Mouse (Mus musculus): ENCODE data around the gene Atg9b. TPM values are rescaled to one million over a fixed set of nuclear protein-coding genes. Genes with fewer than 3 reads are reported as not detected.

The Atg9b gene
- polyA plus RNA-seq (2014; fragmentation: Nextera tagmentation; extraction: Ambion mirVana): 0.48 and 0.74 TPM in 2 replicates

DNA sequence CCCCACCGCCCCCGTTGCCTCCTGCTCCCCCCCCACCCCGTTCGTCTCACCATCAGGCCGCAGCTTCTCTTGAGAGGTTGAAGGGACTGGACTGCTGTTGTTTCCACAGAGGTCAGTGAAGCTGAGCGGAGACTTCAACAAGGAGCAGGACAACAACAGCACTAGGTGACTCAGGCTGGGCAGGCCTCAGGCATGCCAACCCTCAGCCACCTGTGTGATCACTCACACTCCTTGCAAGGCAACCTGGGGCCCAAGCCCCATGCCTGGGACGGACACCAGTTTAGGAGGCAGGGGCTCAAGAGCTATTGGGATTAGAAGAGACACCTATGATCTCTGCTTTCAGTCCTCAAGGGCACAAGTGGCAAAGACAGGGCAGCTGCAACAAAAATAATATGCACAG is at the start of gene Atg9b:
Gene Atg9b, minus strand, starts transcription at position 280 of the 400 bp plus-strand sequence.
- H3K9ac ChIP-seq (ENCODE audit: low read length): no peak within 1 kb of the TSS
- H3K4me2 ChIP-seq (ENCODE audit: low read length): no peak within 1 kb of the TSS
- no peak for DNase-seq (ENCODE audit: low spot score)
- peaks cover 22% of the 10 kb centered on the region for H3K27me3 ChIP-seq (replicated peaks; ENCODE audit: control insufficient read depth, insufficient read depth, low read length)
- H3K9me3 ChIP-seq (replicated peaks; ENCODE audit: control insufficient read depth, low read length): no peaks in the 10 kb centered on the region
- no peaks in the 10 kb centered on the region for H3K36me3 ChIP-seq (ENCODE audit: control insufficient read depth, insufficient read depth, low read length)
- no peak within 1 kb of the TSS for H3K27ac ChIP-seq (ENCODE audit: low read depth, low read length)
- no peak for ATAC-seq
- WGBS: 86% methylated on average over 7 of the region's 7 CpGs
- H3K4me3 ChIP-seq (ENCODE audit: low read depth, low read length): no peak within 1 kb of the TSS
- H3K4me1 ChIP-seq (ENCODE audit: control insufficient read depth, insufficient read depth, low read length): peaks cover 6% of the 10 kb centered on the region

DNA sequence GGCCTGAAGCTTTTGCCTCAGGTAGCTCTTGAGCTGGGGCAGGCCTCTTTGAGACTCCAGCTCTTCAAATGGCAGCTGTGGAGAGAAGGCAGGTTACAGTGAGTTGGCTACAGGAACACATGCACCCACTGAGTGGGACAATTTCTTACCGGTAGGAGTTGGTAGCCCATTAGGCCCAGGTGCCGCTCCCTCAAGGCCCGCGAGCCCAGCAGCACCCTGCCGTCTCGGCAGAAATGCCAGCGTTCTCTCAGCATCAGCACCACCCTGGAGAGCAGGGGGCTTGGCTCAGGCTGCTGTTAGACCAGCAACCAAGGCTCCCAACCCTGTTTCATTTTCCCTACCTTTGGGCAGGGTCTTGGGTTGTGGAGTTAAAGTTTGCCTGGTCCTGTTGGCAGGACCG is 49.2 kb upstream of the Atg9b start:
- 96% methylated on average over 8 of the region's 8 CpGs for WGBS
- no peak for ATAC-seq
- H3K9ac ChIP-seq (ENCODE audit: low read length): no peak overlapping the region

DNA sequence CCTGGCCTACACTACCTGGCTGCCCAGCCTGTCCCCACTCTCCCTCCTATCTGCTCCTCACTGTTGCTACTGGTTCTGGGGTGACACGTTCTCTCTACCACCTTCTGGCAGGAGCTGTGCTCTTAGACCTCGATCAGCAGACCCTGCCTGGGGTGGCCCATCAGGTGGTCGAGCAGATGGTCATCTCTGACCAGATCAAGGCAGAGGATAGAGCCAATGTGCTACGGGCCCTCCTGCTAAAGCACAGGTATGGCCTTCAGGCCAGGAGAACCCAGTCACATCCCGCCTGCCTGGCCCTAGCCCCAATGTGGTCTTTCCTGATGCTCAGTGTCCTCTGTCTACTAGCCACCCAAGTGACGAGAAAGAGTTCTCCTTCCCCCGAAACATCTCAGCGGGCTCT is 42.0 kb upstream of the Atg9b start:
- no peaks in the 10 kb centered on the region for H3K9me3 ChIP-seq (replicated peaks; ENCODE audit: control insufficient read depth, low read length)
- H3K4me1 ChIP-seq (ENCODE audit: control insufficient read depth, insufficient read depth, low read length): no peaks in the 10 kb centered on the region
- H3K4me3 ChIP-seq (ENCODE audit: low read depth, low read length): no peak overlapping the region
- no peak for ATAC-seq
- DNase-seq (ENCODE audit: low spot score): no peak
- 93% methylated on average over 8 of the region's 8 CpGs for WGBS
- H3K4me2 ChIP-seq (ENCODE audit: low read length): no peak overlapping the region
- no peak overlapping the region for H3K9ac ChIP-seq (ENCODE audit: low read length)
- H3K27me3 ChIP-seq (replicated peaks; ENCODE audit: control insufficient read depth, insufficient read depth, low read length): no peaks in the 10 kb centered on the region
- peaks cover 62% of the 10 kb centered on the region for H3K36me3 ChIP-seq (ENCODE audit: control insufficient read depth, insufficient read depth, low read length)
- no peak overlapping the region for H3K27ac ChIP-seq (ENCODE audit: low read depth, low read length)

More for the DNA sequence above, 49.2 kb upstream of the Atg9b start:
- Histone ChIP-seq H3K4me1 (ENCODE audit: control insufficient read depth, insufficient read depth, low read length) (peaks cover 9% of the 10 kb centered on the region), H3K4me3 (ENCODE audit: low read depth, low read length) (no peak overlapping the region), H3K9me3 (replicated peaks; ENCODE audit: control insufficient read depth, low read length) (no peaks in the 10 kb centered on the region), H3K27me3 (replicated peaks; ENCODE audit: control insufficient read depth, insufficient read depth, low read length) (no peaks in the 10 kb centered on the region), H3K4me2 (ENCODE audit: low read length) (no peak overlapping the region), H3K27ac (ENCODE audit: low read depth, low read length) (no peak overlapping the region), H3K36me3 (ENCODE audit: control insufficient read depth, insufficient read depth, low read length) (peaks cover 52% of the 10 kb centered on the region)
- no peak for DNase-seq (ENCODE audit: low spot score)

DNA sequence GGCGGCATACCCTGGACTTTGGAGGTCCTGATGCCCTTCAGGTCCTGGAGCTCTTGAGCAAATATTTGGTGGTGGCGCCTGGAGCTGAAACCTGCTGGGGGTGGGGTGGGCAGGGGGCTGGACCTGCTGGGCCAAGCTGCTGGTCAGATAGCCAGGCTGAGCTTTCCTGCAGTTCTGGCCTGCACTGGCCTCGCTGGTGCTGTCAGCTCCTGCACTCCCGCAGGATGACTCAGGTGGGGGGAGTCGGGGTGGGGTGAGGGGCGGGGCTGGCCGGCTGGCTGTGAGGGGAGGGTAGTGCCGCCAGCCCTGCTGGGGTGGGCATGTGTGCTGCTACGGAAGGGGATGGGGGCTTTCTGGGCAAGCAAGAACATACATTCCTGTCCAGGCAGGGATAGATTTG is 36.7 kb upstream of the Atg9b start:
- DNase-seq (ENCODE audit: low spot score) (no peak), ATAC-seq (no peak)
- peaks cover 31% of the 10 kb centered on the region for H3K36me3 ChIP-seq (ENCODE audit: control insufficient read depth, insufficient read depth, low read length)
- WGBS: 13% methylated on average over 9 of the region's 9 CpGs
- no peak overlapping the region for H3K27ac ChIP-seq (ENCODE audit: low read depth, low read length)
- H3K4me1 ChIP-seq (ENCODE audit: control insufficient read depth, insufficient read depth, low read length): peaks cover 32% of the 10 kb centered on the region
- H3K9me3 ChIP-seq (replicated peaks; ENCODE audit: control insufficient read depth, low read length): no peaks in the 10 kb centered on the region
- H3K9ac ChIP-seq (ENCODE audit: low read length): peak overlapping the region; percentile 35; the same call in 1 of the 2 replicates
- H3K4me2 ChIP-seq (ENCODE audit: low read length): no peak overlapping the region
- H3K4me3 ChIP-seq (ENCODE audit: low read depth, low read length): no peak overlapping the region
- H3K27me3 ChIP-seq (replicated peaks; ENCODE audit: control insufficient read depth, insufficient read depth, low read length): peaks cover 3% of the 10 kb centered on the region; the same call in 1 of the 2 replicates

DNA sequence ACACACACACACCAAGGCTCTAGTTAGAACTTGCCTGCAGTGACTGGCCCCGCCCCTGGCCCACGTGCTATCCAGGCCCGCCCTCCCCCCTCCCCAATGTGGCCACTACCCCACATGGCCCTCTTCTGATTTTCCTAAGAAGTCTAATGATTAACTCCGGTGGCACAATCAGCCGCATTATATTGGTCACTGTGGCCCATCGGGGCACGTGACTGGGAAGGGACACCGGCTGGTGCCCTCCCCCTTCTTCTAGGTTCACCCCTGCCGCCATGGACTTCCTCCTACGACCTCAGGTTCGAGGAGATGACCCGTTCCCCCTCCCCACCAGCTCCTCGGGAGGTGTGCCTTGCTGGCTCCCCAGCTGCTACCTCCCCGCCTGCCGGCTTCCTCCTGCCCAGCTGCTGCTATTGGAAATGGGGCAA is 36.0 kb upstream of the Atg9b start:
- H3K9ac ChIP-seq (ENCODE audit: low read length): no peak overlapping the region
- DNase-seq (ENCODE audit: low spot score) (no peak), ATAC-seq (no peak)
- WGBS: 5% methylated on average over 15 of the region's 15 CpGs
- H3K27ac ChIP-seq (ENCODE audit: low read depth, low read length): no peak overlapping the region
- no peak overlapping the region for H3K4me2 ChIP-seq (ENCODE audit: low read length)
- H3K9me3 ChIP-seq (replicated peaks; ENCODE audit: control insufficient read depth, low read length): no peaks in the 10 kb centered on the region
- H3K27me3 ChIP-seq (replicated peaks; ENCODE audit: control insufficient read depth, insufficient read depth, low read length): peaks cover 3% of the 10 kb centered on the region; the same call in 1 of the 2 replicates
- H3K4me1 ChIP-seq (ENCODE audit: control insufficient read depth, insufficient read depth, low read length): peaks cover 33% of the 10 kb centered on the region
- H3K4me3 ChIP-seq (ENCODE audit: low read depth, low read length): no peak overlapping the region
- peaks cover 30% of the 10 kb centered on the region for H3K36me3 ChIP-seq (ENCODE audit: control insufficient read depth, insufficient read depth, low read length)

DNA sequence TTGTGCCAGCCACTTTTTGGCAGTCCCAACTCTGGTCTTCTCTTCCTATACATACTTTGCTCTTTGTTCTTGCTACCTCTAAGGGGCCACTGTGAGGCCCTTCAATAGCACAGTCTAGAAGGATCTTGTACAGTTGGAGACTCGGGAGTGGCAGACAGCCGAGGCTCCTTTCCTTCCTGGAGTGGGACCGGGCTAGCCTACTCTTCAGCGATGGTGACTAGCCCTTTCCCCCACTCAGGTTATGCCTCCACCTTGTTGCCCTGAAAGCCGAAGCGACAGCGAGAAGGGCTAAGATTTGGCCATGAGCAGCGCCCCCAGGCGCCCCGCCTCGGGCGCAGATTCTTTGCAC is 35.3 kb upstream of the Atg9b start:
- peak overlapping the region; percentile 69; the same call in 1 of the 2 replicates for H3K4me2 ChIP-seq (ENCODE audit: low read length)
- ATAC-seq: no peak

DNA sequence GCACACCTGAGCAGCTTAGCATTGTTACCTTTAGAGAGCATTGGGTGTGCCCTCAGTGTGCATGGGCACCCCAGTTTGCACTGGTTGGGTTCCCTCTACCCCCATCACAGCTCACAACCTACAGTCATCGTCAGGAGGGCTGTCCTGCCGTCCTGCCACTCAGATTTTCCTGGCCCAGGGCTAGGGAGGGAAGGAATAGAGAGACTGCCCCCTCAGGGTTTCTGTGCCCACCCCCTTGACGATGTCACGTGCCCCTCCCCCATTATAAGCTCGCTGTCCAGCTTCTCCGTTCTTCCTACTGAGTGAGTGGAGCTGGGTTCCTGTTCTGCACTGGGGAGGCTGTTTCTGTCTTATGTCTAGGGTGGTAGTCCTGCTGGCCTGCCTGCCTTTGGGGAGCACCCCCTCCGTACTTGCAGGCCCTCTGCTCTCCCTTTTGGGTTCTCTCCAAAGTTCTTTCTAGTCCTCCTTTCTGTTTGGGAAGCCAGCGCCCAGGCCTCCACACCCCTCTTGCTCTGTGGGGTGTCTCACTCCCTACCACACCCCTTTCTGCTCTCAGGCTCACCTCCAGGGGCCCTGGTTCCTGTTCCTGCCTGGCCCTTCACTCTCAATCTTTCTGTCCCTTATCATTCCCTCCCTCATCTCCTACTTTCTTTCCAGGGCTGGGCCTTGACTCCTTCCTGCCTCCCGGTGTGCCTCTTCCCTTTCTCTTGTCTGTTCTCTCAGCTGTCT is 34.8 kb upstream of the Atg9b start:
- Histone ChIP-seq H3K4me1 (ENCODE audit: control insufficient read depth, insufficient read depth, low read length) (peaks cover 40% of the 10 kb centered on the region), H3K4me2 (ENCODE audit: low read length) (peak overlapping the region; percentile 69), H3K27me3 (replicated peaks; ENCODE audit: control insufficient read depth, insufficient read depth, low read length) (peaks cover 3% of the 10 kb centered on the region; the same call in 1 of the 2 replicates), H3K36me3 (ENCODE audit: control insufficient read depth, insufficient read depth, low read length) (peaks cover 18% of the 10 kb centered on the region), H3K27ac (ENCODE audit: low read depth, low read length) (no peak overlapping the region), H3K9ac (ENCODE audit: low read length) (no peak overlapping the region), H3K9me3 (replicated peaks; ENCODE audit: control insufficient read depth, low read length) (no peaks in the 10 kb centered on the region), H3K4me3 (ENCODE audit: low read depth, low read length) (peak overlapping the region; percentile 63; the same call in 1 of the 2 replicates)
- DNase-seq (ENCODE audit: low spot score) (no peak), ATAC-seq (no peak)
- 12% methylated on average over 9 of the region's 9 CpGs for WGBS

More for the DNA sequence above, 35.3 kb upstream of the Atg9b start:
- no peak for DNase-seq (ENCODE audit: low spot score)
- Histone ChIP-seq H3K36me3 (ENCODE audit: control insufficient read depth, insufficient read depth, low read length) (peaks cover 22% of the 10 kb centered on the region), H3K9me3 (replicated peaks; ENCODE audit: control insufficient read depth, low read length) (no peaks in the 10 kb centered on the region), H3K9ac (ENCODE audit: low read length) (no peak overlapping the region), H3K4me1 (ENCODE audit: control insufficient read depth, insufficient read depth, low read length) (peaks cover 40% of the 10 kb centered on the region), H3K4me3 (ENCODE audit: low read depth, low read length) (no peak overlapping the region), H3K27ac (ENCODE audit: low read depth, low read length) (no peak overlapping the region), H3K27me3 (replicated peaks; ENCODE audit: control insufficient read depth, insufficient read depth, low read length) (peaks cover 3% of the 10 kb centered on the region; the same call in 1 of the 2 replicates)
- WGBS: 9% methylated on average over 12 of the region's 12 CpGs

DNA sequence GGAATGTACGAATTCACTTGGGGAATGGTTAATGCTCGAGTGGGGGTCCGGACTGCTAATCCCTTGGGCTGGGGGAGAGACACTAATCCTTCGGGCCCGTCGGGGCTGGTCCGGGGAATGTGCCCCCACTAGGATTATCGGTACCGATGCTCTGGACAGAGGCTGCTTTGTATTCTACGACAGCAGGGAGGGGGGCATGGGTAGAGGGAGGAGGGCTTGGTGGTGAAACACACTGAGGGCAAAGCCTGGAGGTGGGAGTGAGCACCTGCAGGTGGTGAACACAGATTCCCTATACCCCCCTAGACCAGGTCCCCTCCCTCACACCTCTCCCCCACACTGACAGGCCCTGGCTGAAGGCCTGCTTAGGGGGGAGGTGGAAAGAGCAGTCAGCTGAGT is 34.1 kb upstream of the Atg9b start:
- peak overlapping the region; percentile 69 for H3K4me2 ChIP-seq (ENCODE audit: low read length)
- 3% methylated on average over 10 of the region's 10 CpGs for WGBS
- DNase-seq (ENCODE audit: low spot score) (peak; percentile 29), ATAC-seq (no peak)
- no peaks in the 10 kb centered on the region for H3K9me3 ChIP-seq (replicated peaks; ENCODE audit: control insufficient read depth, low read length)
- peaks cover 40% of the 10 kb centered on the region for H3K4me1 ChIP-seq (ENCODE audit: control insufficient read depth, insufficient read depth, low read length)
- peak overlapping the region; percentile 68 for H3K9ac ChIP-seq (ENCODE audit: low read length)
- H3K27me3 ChIP-seq (replicated peaks; ENCODE audit: control insufficient read depth, insufficient read depth, low read length): peaks cover 3% of the 10 kb centered on the region; the same call in 1 of the 2 replicates
- H3K36me3 ChIP-seq (ENCODE audit: control insufficient read depth, insufficient read depth, low read length): peaks cover 11% of the 10 kb centered on the region
- 0 out of 2 replicates have a peak overlapping the region, but pooled peaks have one; percentile 74 for H3K27ac ChIP-seq (ENCODE audit: low read depth, low read length)
- H3K4me3 ChIP-seq (ENCODE audit: low read depth, low read length): peak overlapping the region; percentile 63

DNA sequence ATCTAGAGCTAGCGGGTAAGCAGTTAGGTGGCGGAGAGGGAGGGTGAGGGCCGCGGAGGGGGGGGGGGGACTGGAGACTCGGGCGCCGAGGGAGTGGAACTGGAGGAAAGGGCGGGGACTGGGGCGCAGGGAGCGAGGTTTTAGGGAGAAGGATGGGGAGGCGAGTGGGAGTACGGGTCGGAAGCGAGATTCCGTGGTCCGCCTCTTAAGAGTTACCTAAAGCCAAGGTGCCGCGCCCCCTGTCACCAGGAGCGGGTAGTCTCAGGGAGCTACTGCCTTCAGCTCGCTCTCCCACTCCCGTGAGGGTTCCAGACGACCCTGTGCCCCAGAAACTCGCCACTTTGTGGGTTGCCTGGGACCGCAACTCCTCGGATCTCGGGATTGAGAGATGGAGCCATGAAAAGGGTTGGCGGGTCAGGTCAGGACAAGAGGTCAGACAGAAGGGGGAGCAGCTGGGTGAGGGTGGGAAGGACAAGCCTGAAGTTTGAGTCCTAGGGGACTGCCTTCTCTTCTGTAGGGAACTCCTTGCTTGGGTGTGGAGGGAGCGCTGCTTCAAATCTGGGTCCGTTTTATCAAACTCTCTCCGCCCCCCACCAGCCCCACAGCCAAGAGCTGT is 33.6 kb upstream of the Atg9b start:
- Histone ChIP-seq H3K4me3 (ENCODE audit: low read depth, low read length) (peak overlapping the region; percentile 63), H3K9ac (ENCODE audit: low read length) (peak overlapping the region; percentile 68), H3K9me3 (replicated peaks; ENCODE audit: control insufficient read depth, low read length) (no peaks in the 10 kb centered on the region), H3K4me2 (ENCODE audit: low read length) (peak overlapping the region; percentile 69), H3K27me3 (replicated peaks; ENCODE audit: control insufficient read depth, insufficient read depth, low read length) (peaks cover 3% of the 10 kb centered on the region; the same call in 1 of the 2 replicates), H3K36me3 (ENCODE audit: control insufficient read depth, insufficient read depth, low read length) (peaks cover 10% of the 10 kb centered on the region), H3K4me1 (ENCODE audit: control insufficient read depth, insufficient read depth, low read length) (peaks cover 40% of the 10 kb centered on the region), H3K27ac (ENCODE audit: low read depth, low read length) (peak overlapping the region; percentile 74)
- ATAC-seq: no peak
- no peak for DNase-seq (ENCODE audit: low spot score)
- WGBS: under 1% methylated on average over 29 of the region's 30 CpGs
